Comparison of ENCODE assay signal across 10 mouse cellular contexts in genomic region chr9:54547536-54547935, GRCm38 (mm10). TPM values are rescaled to one million over a fixed set of nuclear protein-coding genes. Genes with fewer than 3 reads are reported as not detected.
DNase-seq lines count a peak whose midpoint lies in the region; ATAC-seq and TF ChIP-seq lines count a peak whose summit lies in the region.
"Had no signal": no experiment of that assay in that cellular context is flagged by ENCODE, and none has a peak within 500 bp of the region (broad histone marks: within the 10 kb centered on the region; RNA-seq: fewer than 3 reads in every experiment).

No protein-coding gene starts in this region.

- DNase-seq in midbrain, embryonic 14.5 days: peak; percentile 66
- DNase-seq in Patski (ENCODE audit: low read depth, low spot score): no peak
- DNase-seq in cerebellum, adult 9-11 months: peak; percentile 64
- peak; percentile 32 to 41 for DNase-seq in gastrocnemius, postnatal 4 days (ENCODE audit: low spot score in 2 of 2)
- peak; percentile 27 for DNase-seq in layer of hippocampus, adult 9-11 months
- DNase-seq in natural killer cell, adult 2 months (ENCODE audit: low spot score in 2 of 2): peak; percentile 15 to 36
- DNase-seq in thymus, postnatal 4 days: peak; percentile 73

- 0 out of 2 replicates have a peak, but pooled peaks cover 18% of the 10 kb centered on the region for H3K36me3 ChIP-seq in midbrain, embryonic 14.5 days (ENCODE audit: control insufficient read depth, insufficient read depth, low read length)
- H3K36me3 ChIP-seq in midbrain, embryonic 13.5 days: no peaks in the 10 kb centered on the region

- CTCF ChIA-PET in Patski (lab: Charles Lee): interaction anchor here (0.6 to 1.1 kb wide), 4 partner anchors 9 to 110 kb away, joined by 3 to 5 read pairs (median 3); partner anchors contain the start of gene Sh2d7

- no peak for ATAC-seq in midbrain, embryonic 14.5 days (ENCODE audit: low FRiP score, low TSS enrichment)
- no peak for ATAC-seq in midbrain, embryonic 13.5 days
- ATAC-seq in Patski: no peak

- H3K27me3 ChIP-seq in midbrain, embryonic 14.5 days (ENCODE audit: control insufficient read depth, insufficient read depth, low read length): no peaks in the 10 kb centered on the region
- H3K27me3 ChIP-seq in midbrain, embryonic 13.5 days: no peaks in the 10 kb centered on the region
- H3K27me3 ChIP-seq in Patski: no peaks in the 10 kb centered on the region

- TF ChIP-seq CTCF in Patski (IDR thresholded peaks at IDR 0.05): peak; percentile 93

- H3K4me3 ChIP-seq in midbrain, embryonic 14.5 days (replicated peaks; ENCODE audit: low read depth, low read length): no peak overlapping the region
- no peak overlapping the region for H3K4me3 ChIP-seq in midbrain, embryonic 13.5 days (replicated peaks)
- H3K4me3 ChIP-seq: megakaryocyte, embryonic 14.5 days had no signal

- H3K4me1 ChIP-seq in midbrain, embryonic 14.5 days (ENCODE audit: control insufficient read depth, insufficient read depth, low read length): no peaks in the 10 kb centered on the region
- no peaks in the 10 kb centered on the region for H3K4me1 ChIP-seq in midbrain, embryonic 13.5 days (replicated peaks)

- POLR2A ChIA-PET in Patski (lab: Charles Lee): interaction anchor here (0.6 kb wide), 1 partner anchor 124 kb away, joined by 4 read pairs; no protein-coding TSS in a partner anchor

- H3K4me2 ChIP-seq in midbrain, embryonic 14.5 days (ENCODE audit: low read length): no peak overlapping the region
- H3K4me2 ChIP-seq in midbrain, embryonic 13.5 days (replicated peaks): no peak overlapping the region

- H3K9ac ChIP-seq in midbrain, embryonic 14.5 days (replicated peaks; ENCODE audit: low read length): no peak overlapping the region
- no peak overlapping the region for H3K9ac ChIP-seq in midbrain, embryonic 13.5 days (replicated peaks)

- in situ Hi-C loops in Patski (cut with MboI; ENCODE audit: low pct_unique_long_range_greater_than_20kb): no loop called here

- WGBS in midbrain, embryonic 14.5 days: 19% methylated on average over 5 of the region's 5 CpGs
- 26% methylated on average over 5 of the region's 5 CpGs for WGBS in midbrain, embryonic 13.5 days

- no peak overlapping the region for H3K27ac ChIP-seq in midbrain, embryonic 14.5 days (replicated peaks; ENCODE audit: low read depth, low read length)
- H3K27ac ChIP-seq in midbrain, embryonic 13.5 days: no peak overlapping the region

- no peaks in the 10 kb centered on the region for H3K9me3 ChIP-seq in midbrain, embryonic 14.5 days (ENCODE audit: control insufficient read depth, low read length)
- no peaks in the 10 kb centered on the region for H3K9me3 ChIP-seq in midbrain, embryonic 13.5 days
- H3K9me3 ChIP-seq: megakaryocyte, embryonic 14.5 days had no signal

RNA-seq across cellular contexts. Expression of gene Sh2d7, which starts 8.8 kb away (rescaled TPM):
- polyA plus RNA-seq in midbrain, embryonic 14.5 days (2014; fragmentation: Nextera tagmentation; extraction: Ambion mirVana): not detected in 2 replicates
- polyA plus RNA-seq in midbrain, embryonic 13.5 days (2015; fragmentation: Nextera tagmentation; extraction: Ambion mirVana): not detected in 2 replicates
- 0.04 TPM for polyA plus RNA-seq in Patski (2021)
- total RNA-seq in gastrocnemius, postnatal 4 days (2021): not detected
- total RNA-seq: gastrocnemius, adult 8-10 months had no signal

RNA-seq across cellular contexts. Expression of gene Cib2, which starts 12.5 kb away (rescaled TPM):
- 41.5 and 51.7 TPM in 2 replicates for polyA plus RNA-seq in midbrain, embryonic 14.5 days (2014; fragmentation: Nextera tagmentation; extraction: Ambion mirVana)
- polyA plus RNA-seq in midbrain, embryonic 13.5 days (2015; fragmentation: Nextera tagmentation; extraction: Ambion mirVana): 27.8 and 28.5 TPM in 2 replicates
- polyA plus RNA-seq in Patski (2021): 74.4 TPM
- total RNA-seq in gastrocnemius, postnatal 4 days (2021): 10 to 100 TPM; 18.5 to 24.5 TPM

RNA-seq across cellular contexts. Expression of gene Idh3a, which starts 38.6 kb away (rescaled TPM):
- 150 and 153 TPM in 2 replicates for polyA plus RNA-seq in midbrain, embryonic 14.5 days (2014; fragmentation: Nextera tagmentation; extraction: Ambion mirVana)
- 109 and 114 TPM in 2 replicates for polyA plus RNA-seq in midbrain, embryonic 13.5 days (2015; fragmentation: Nextera tagmentation; extraction: Ambion mirVana)
- 319 TPM for polyA plus RNA-seq in Patski (2021)
- total RNA-seq in gastrocnemius, postnatal 4 days (2021): 100 to 1,000 TPM; 254 to 292 TPM

RNA-seq across cellular contexts. Expression of gene Dmxl2, which starts 46.1 kb away (rescaled TPM):
- polyA plus RNA-seq in midbrain, embryonic 14.5 days (2014; fragmentation: Nextera tagmentation; extraction: Ambion mirVana): 64.9 and 71.1 TPM in 2 replicates
- 36.5 and 38.8 TPM in 2 replicates for polyA plus RNA-seq in midbrain, embryonic 13.5 days (2015; fragmentation: Nextera tagmentation; extraction: Ambion mirVana)
- polyA plus RNA-seq in Patski (2021): 11.3 TPM
- total RNA-seq in gastrocnemius, postnatal 4 days (2021): 1 to 10 TPM; 7.1 to 8.7 TPM
